Mouse (Mus musculus) neural tube, embryonic 10.5 days (tissue): Measurements from ENCODE around the gene Dnajb14.
"Not testable (repeated sequence)": the region's sequence is repeated elsewhere in the genome, so short reads cannot be mapped to it uniquely, and the experiment has no call there.

Source experiments
- DNase-seq: peaks from one replicate; pipeline ENCODE4 v3.0.0-alpha.2; 2017; ENCODE audit warnings: low spot score; ENCODE audit errors: extremely low spot score

Dnajb14 gene

DNA sequence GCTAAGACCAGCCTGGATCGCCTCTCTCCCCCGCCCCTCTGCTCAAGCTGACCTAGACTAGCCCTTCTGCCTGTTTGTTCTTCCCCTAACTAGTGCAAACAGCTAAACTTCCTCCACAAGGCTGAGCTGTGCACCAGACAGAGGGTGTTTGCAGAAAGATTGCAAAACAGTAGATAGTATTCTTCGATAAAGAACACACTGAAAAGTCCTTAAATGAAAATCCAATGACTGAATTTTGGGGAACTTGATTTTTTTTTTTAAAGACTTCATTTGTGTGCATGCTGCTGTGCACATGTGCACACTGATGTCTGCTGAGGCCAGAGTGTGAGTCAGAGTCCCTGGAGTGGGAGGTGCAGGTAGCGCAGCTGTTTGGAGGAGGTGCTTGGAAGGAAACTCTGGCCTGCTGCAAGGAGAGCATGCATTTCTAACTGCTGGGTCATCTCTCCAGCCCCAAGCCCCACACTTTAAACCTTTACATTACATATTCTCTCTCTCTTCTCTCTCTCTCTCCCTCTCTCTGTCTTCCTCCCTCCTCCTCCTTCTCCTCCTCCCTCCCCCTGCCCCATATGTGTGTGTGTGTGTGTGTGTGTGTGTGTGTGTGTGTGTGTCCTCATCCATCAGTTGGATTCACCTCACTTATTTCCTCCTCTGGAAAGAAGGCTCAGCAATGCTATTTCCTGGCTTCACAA, 84.9 kb downstream of the Dnajb14 start:
- no peak for DNase-seq

DNA sequence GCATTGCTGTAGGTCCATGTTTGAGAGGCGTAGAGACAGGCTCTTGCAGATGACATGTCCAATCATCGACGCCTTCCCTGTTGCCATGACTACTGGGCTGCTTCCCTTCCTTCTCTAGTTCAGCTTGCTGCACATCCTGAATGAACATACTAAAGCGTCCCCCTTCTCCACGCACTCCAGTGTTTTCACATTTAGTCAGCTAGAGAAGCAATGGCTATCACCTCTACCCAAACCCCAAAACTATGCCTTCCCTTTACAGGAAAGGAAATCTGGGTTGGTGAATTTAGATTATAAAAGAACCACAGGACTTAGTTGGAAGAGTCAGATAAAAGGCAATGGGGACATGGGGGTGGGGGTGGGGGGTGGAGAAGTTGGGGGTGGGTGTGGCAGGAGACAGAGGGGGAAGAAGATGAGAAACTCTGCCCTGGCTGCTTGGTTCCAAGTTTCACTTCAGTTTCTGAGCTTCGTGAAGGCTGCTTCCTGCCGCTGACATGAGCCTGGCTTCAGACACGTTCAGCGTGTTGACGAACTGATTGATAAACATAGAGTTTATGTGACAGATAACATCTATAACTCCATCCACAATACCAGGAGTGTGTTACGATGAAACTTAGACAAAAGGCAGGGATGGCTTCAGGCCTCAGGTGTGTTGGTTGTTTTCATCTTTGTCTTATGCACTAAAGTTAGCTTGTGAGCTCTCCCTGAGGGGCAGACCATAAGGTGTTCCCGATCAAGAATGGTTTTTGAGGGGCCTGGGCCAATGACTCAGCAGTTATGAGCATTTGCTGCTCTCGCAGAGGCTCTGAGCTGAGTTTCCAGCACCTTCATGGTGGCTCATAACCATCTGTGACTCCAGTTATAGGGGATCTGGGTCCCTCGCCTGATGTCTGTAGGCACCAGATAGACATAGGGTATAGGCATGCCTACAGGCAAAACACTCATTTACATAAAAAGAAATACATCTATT, 85.7 kb downstream of the Dnajb14 start:
- DNase-seq: no peak

- DNase-seq: no peak
Measured at GRCm38 (mm10) chr3:137954256-137954916, 86.9 kb downstream of the Dnajb14 start.

- no peak for DNase-seq
Measured at GRCm38 (mm10) chr3:137955560-137956081, 88.1 kb downstream of the Dnajb14 start.

DNA sequence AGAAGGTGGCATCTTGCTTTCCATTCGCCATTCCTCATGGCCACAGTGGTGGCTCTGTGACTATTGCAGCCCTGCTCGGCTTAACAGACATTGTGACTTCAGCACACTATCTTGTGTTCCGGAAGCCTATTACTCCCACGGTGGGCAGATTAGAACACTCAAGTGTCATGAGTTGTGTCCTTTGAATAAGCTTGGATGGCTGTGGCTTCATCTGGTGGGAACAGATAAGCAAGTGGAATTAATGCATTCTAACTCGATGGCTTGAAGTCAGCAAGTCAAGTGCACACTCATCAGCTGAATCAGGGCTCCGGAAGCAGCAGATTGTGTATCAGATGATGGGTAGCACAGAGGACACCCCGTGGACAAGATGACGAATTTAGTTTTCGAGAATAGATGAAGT, 90.4 kb downstream of the Dnajb14 start:
- DNase-seq: no peak

DNA sequence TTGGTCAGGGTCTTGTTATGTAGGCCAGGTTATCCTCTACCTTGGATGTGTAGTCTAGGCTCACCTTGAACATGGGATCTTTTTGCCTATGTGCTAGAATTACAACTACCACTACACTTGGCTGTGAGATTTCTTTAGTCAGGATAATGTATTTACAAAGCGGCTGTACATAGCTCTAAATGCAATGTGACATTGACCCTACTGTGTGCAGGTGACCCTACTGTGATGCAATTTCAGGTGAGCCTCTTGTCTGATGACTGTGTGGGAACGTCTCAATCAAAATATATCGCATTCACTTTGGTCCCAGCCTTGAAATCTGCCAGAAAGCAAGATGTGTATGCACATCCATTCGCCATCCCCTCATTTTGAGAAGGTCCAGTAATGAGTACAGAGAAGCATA, 90.9 kb downstream of the Dnajb14 start:
- no peak for DNase-seq

GRCm38 (mm10) chr3:137959456-137959855, 92.0 kb downstream of the Dnajb14 start:
- no peak for DNase-seq

GRCm38 (mm10) chr3:137961736-137962385, 94.4 kb downstream of the Dnajb14 start:
- no peak for DNase-seq

GRCm38 (mm10) chr3:137963508-137963907, 96.0 kb downstream of the Dnajb14 start:
- DNase-seq: no peak

DNA sequence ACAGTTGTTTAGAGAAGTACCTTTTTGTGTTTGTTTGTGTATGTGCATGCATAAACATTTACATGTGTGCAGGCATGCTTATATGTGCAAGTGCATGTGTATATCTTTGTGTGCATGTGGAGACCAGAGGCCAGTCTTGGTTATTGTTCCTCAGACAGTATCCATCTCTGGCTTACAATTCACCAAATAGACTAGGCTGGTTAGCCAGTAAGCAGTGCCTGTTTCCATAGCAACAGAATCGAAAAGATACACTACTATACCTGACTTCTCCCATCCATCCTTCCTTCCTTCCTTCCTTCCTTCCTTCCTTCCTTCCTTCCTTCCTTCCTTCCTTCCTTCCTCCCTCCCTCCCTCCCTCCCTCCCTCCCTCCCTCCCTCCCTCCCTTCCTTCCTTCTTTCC, 96.5 kb downstream of the Dnajb14 start:
- not testable (repeated sequence) for DNase-seq
